Mouse (Mus musculus): ENCODE results near the gene Agap2.

GRCm38 (mm10) chr10:127119229-127119628 is 44.1 kb downstream of the Agap2 start:
- no peak for TF ChIP-seq CTCF (IDR thresholded peaks at IDR 0.05; ENCODE audit: low read depth, low read length)
- TF ChIP-seq POLR2A (IDR thresholded peaks at IDR 0.05; ENCODE audit: insufficient read depth, low read length) = no peak
- TF ChIP-seq EP300 (IDR thresholded peaks at IDR 0.05; ENCODE audit: insufficient read depth, low read depth, low read length) = no peak

Data from ES-Bruce4 (cell line).